8 mouse cellular contexts compared by ENCODE assay signal in the genomic region with DNA sequence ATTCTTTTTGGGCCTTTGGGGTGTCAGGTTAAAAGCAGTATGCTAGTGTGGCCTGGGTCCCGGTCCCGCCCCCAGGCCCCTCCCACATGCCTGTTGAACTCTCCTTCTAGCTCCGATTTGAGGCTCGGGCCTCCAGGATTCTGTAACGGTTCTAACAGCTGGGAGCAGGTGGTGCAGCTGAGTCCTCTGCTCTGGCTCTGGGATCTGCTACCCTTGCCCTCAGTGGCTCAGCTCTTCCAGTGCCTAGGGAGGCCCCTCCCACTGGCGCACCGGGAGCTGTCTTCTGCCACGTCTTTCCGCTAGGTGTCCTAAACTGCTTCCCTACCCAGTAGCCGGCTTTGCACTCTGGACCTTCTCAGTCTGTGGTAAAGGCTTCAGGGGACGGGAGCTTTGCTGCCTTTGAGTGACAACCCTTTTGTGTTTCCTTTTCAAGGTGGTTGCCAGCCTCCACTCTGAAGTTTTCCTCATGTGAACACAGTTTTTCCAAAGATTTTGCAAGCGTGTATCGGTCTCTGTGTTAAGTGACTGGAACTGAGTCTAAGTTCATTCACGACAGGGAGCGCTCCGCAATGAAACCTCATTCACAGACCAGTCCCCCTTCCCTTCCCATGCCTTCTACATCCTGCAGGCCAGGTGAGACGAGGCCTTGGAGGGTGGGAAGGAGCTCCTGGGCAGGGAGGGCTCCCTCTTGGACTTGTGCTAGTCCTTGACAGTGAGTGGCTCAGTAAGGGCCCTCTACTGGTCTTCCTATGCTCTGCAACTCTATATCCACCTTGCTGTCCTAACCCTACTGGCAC. TPM values are rescaled to one million over a fixed set of nuclear protein-coding genes. Genes with fewer than 3 reads are reported as not detected.
DNase-seq lines count a peak whose midpoint lies in the region; ATAC-seq and TF ChIP-seq lines count a peak whose summit lies in the region.

TSS of gene Dnhd1 (plus strand) at position 189 of the 797 bp plus-strand sequence.

- no peak for TF ChIP-seq POLR2A in ES-Bruce4 (IDR thresholded peaks at IDR 0.05; ENCODE audit: insufficient read depth, low read length)

- peak within 1 kb of the TSS; percentile 87 for H3K4me2 ChIP-seq in heart, embryonic 13.5 days
- H3K4me2 ChIP-seq in kidney, embryonic 16.5 days (replicated peaks; ENCODE audit: low read depth, low read length): peak within 1 kb of the TSS; percentile 74
- H3K4me2 ChIP-seq in lung, embryonic 14.5 days: peak within 1 kb of the TSS; percentile 85
- peak within 1 kb of the TSS; percentile 82 for H3K4me2 ChIP-seq in neural tube, embryonic 15.5 days

- H3K4me3 ChIP-seq in ES-Bruce4 (ENCODE audit: low read depth, low read length): peak within 1 kb of the TSS; percentile 60
- peak within 1 kb of the TSS; percentile 63 for H3K4me3 ChIP-seq in erythroblast, embryonic 14.5 days (replicated peaks)
- H3K4me3 ChIP-seq in heart, embryonic 13.5 days: peak within 1 kb of the TSS; percentile 51
- peak within 1 kb of the TSS; percentile 48 for H3K4me3 ChIP-seq in kidney, embryonic 16.5 days (ENCODE audit: low read length)
- H3K4me3 ChIP-seq in lung, embryonic 14.5 days (ENCODE audit: low read depth, low read length): peak within 1 kb of the TSS; percentile 33
- peak within 1 kb of the TSS; percentile 40 for H3K4me3 ChIP-seq in neural tube, embryonic 15.5 days (replicated peaks)

- no peaks in the 10 kb centered on the region for H3K27me3 ChIP-seq in ES-Bruce4 (ENCODE audit: control insufficient read depth, insufficient read depth, low read length, poor library complexity, severe bottlenecking)
- H3K27me3 ChIP-seq in erythroblast, embryonic 14.5 days (ENCODE audit: control insufficient read depth): no peaks in the 10 kb centered on the region
- H3K27me3 ChIP-seq in heart, embryonic 13.5 days (replicated peaks): no peaks in the 10 kb centered on the region
- no peaks in the 10 kb centered on the region for H3K27me3 ChIP-seq in kidney, embryonic 16.5 days (ENCODE audit: insufficient read depth, low read length)
- H3K27me3 ChIP-seq in lung, embryonic 14.5 days (ENCODE audit: insufficient read depth, low read length): no peaks in the 10 kb centered on the region
- no peaks in the 10 kb centered on the region for H3K27me3 ChIP-seq in neural tube, embryonic 15.5 days (replicated peaks)

- peak; percentile 87 for ATAC-seq in heart, embryonic 13.5 days (ENCODE audit: extremely low read depth, insufficient number of reproducible peaks, low FRiP score, low TSS enrichment)
- peak; percentile 97 for ATAC-seq in kidney, embryonic 16.5 days (ENCODE audit: low FRiP score, low TSS enrichment)
- peak; percentile 96 for ATAC-seq in lung, embryonic 14.5 days (ENCODE audit: insufficient read depth)
- peak; percentile 93 for ATAC-seq in neural tube, embryonic 15.5 days (ENCODE audit: low FRiP score)

- 0 out of 2 replicates have a peak within 1 kb of the TSS, but pooled peaks have one; percentile 16 for H3K9ac ChIP-seq in ES-Bruce4 (ENCODE audit: low read depth, poor library complexity, severe bottlenecking)
- H3K9ac ChIP-seq in heart, embryonic 13.5 days: peak within 1 kb of the TSS; percentile 78
- H3K9ac ChIP-seq in kidney, embryonic 16.5 days (replicated peaks; ENCODE audit: low read length): peak within 1 kb of the TSS; percentile 57
- H3K9ac ChIP-seq in lung, embryonic 14.5 days: peak within 1 kb of the TSS; percentile 22; the same call in 1 of the 2 replicates
- peak within 1 kb of the TSS; percentile 46 for H3K9ac ChIP-seq in neural tube, embryonic 15.5 days (replicated peaks)

- no peaks in the 10 kb centered on the region for H3K9me3 ChIP-seq in ES-Bruce4 (replicated peaks; ENCODE audit: control insufficient read depth, insufficient read depth, low read length, poor library complexity, severe bottlenecking)
- no peaks in the 10 kb centered on the region for H3K9me3 ChIP-seq in erythroblast, embryonic 14.5 days (ENCODE audit: control insufficient read depth, low read length)
- H3K9me3 ChIP-seq in heart, embryonic 13.5 days: no peaks in the 10 kb centered on the region
- no peaks in the 10 kb centered on the region for H3K9me3 ChIP-seq in kidney, embryonic 16.5 days (ENCODE audit: low read length)
- no peaks in the 10 kb centered on the region for H3K9me3 ChIP-seq in lung, embryonic 14.5 days (ENCODE audit: low read depth, low read length)
- no peaks in the 10 kb centered on the region for H3K9me3 ChIP-seq in neural tube, embryonic 15.5 days (replicated peaks)

- H3K27ac ChIP-seq in ES-Bruce4 (ENCODE audit: insufficient read depth, low read length): no peak within 1 kb of the TSS
- H3K27ac ChIP-seq in heart, embryonic 13.5 days (replicated peaks): peak within 1 kb of the TSS; percentile 57; the same call in 1 of the 2 replicates
- H3K27ac ChIP-seq in kidney, embryonic 16.5 days (ENCODE audit: low read length): peak within 1 kb of the TSS; percentile 61
- H3K27ac ChIP-seq in lung, embryonic 14.5 days (ENCODE audit: low read depth): peak within 1 kb of the TSS; percentile 50; the same call in 1 of the 2 replicates
- H3K27ac ChIP-seq in neural tube, embryonic 15.5 days (replicated peaks): peak within 1 kb of the TSS; percentile 28; the same call in 1 of the 2 replicates

- TF ChIP-seq CTCF in ES-Bruce4 (IDR thresholded peaks at IDR 0.05; ENCODE audit: low read depth, low read length): peak; percentile 42
- peak; percentile 62 for TF ChIP-seq CTCF in lung, embryonic 14.5 days (IDR thresholded peaks at IDR 0.05; ENCODE audit: low read depth)

- 2% methylated on average over 17 of the region's 17 CpGs for WGBS in heart, embryonic 13.5 days
- WGBS in kidney, embryonic 16.5 days: 1% methylated on average over 17 of the region's 17 CpGs
- under 1% methylated on average over 17 of the region's 17 CpGs for WGBS in lung, embryonic 14.5 days
- 2% methylated on average over 17 of the region's 17 CpGs for WGBS in neural tube, embryonic 15.5 days

- TF ChIP-seq EP300 in ES-Bruce4 (IDR thresholded peaks at IDR 0.05; ENCODE audit: insufficient read depth, low read depth, low read length): no peak

- DNase-seq in c-Kit-negative CD71-positive TER-119-positive erythroid progenitor cells, embryonic 14.5 days (ENCODE audit: low read depth, low spot score): peak; percentile 33
- peak; percentile 83 for DNase-seq in lung, embryonic 14.5 days
- peak; percentile 69 for DNase-seq in thymus, postnatal 0 days (ENCODE audit: low spot score)

- H3K4me1 ChIP-seq in ES-Bruce4 (ENCODE audit: control insufficient read depth, insufficient read depth, low read length): no peaks in the 10 kb centered on the region
- peaks cover 12% of the 10 kb centered on the region for H3K4me1 ChIP-seq in erythroblast, embryonic 14.5 days (ENCODE audit: control insufficient read depth)
- peaks cover 11% of the 10 kb centered on the region for H3K4me1 ChIP-seq in heart, embryonic 13.5 days
- H3K4me1 ChIP-seq in kidney, embryonic 16.5 days (ENCODE audit: insufficient read depth, low read length): peaks cover 8% of the 10 kb centered on the region; the same call in 1 of the 2 replicates
- H3K4me1 ChIP-seq in lung, embryonic 14.5 days (ENCODE audit: insufficient read depth): no peaks in the 10 kb centered on the region
- H3K4me1 ChIP-seq in neural tube, embryonic 15.5 days: peaks cover 11% of the 10 kb centered on the region

- H3K36me3 ChIP-seq in ES-Bruce4 (ENCODE audit: control insufficient read depth, insufficient read depth, low read length, poor library complexity, severe bottlenecking): no peaks in the 10 kb centered on the region
- H3K36me3 ChIP-seq in erythroblast, embryonic 14.5 days (ENCODE audit: control insufficient read depth): no peaks in the 10 kb centered on the region; the same call in 1 of the 2 replicates
- peaks cover 9% of the 10 kb centered on the region for H3K36me3 ChIP-seq in heart, embryonic 13.5 days
- H3K36me3 ChIP-seq in kidney, embryonic 16.5 days (ENCODE audit: insufficient read depth, low read length): 0 out of 2 replicates have a peak, but pooled peaks cover 4% of the 10 kb centered on the region
- peaks cover 2% of the 10 kb centered on the region; the same call in 1 of the 2 replicates for H3K36me3 ChIP-seq in lung, embryonic 14.5 days (ENCODE audit: insufficient read depth)
- no peaks in the 10 kb centered on the region for H3K36me3 ChIP-seq in neural tube, embryonic 15.5 days

RNA-seq across cellular contexts. Expression of gene Dnhd1, which starts in this region (rescaled TPM):
- polyA plus RNA-seq in ES-Bruce4 (2011; ENCODE audit: insufficient read depth, insufficient read length, low read depth, missing spikeins): 1.7 and 1.8 TPM in 2 replicates
- polyA plus RNA-seq in erythroblast, embryonic 14.5 days (2012): not detected in 2 replicates
- 0.44 and 0.60 TPM in 2 replicates for polyA plus RNA-seq in heart, embryonic 13.5 days (2015; fragmentation: Nextera tagmentation; extraction: Ambion mirVana)
- polyA plus RNA-seq in kidney, embryonic 16.5 days (2015; fragmentation: Nextera tagmentation; extraction: Ambion mirVana): 1.7 and 2.0 TPM in 2 replicates
- polyA plus RNA-seq in lung, embryonic 14.5 days (2014; fragmentation: Nextera tagmentation; extraction: Ambion mirVana): 0.84 and 1.0 TPM in 2 replicates
- polyA plus RNA-seq in neural tube, embryonic 15.5 days (2015; fragmentation: Nextera tagmentation; extraction: Ambion mirVana): 1.3 and 1.9 TPM in 2 replicates
- polyA plus RNA-seq in thymus, postnatal 0 days (2015; fragmentation: Nextera tagmentation; extraction: Ambion mirVana): 0.37 and 0.61 TPM in 2 replicates

Comparison
In these comparisons a context has a peak if more than half of its experiments do, and no peak if none do; other contexts are left out.
1. Peak in ATAC-seq, H3K4me3 ChIP-seq, H3K27ac ChIP-seq, H3K9ac ChIP-seq and H3K4me2 ChIP-seq in heart, embryonic 13.5 days; RNA of the gene not detected or under 1 TPM.
2. Peak in DNase-seq in thymus, postnatal 0 days; RNA of the gene not detected or under 1 TPM.
3. H3K9ac ChIP-seq: peak in every context shown above with its lines; median percentile 78 in heart, embryonic 13.5 days; 57 in kidney, embryonic 16.5 days; 46 in neural tube, embryonic 15.5 days; 22 in lung, embryonic 14.5 days; 16 in ES-Bruce4.
4. DNase-seq: peak in every context shown above with its lines; median percentile 83 in lung, embryonic 14.5 days; 69 in thymus, postnatal 0 days; 33 in c-Kit-negative CD71-positive TER-119-positive erythroid progenitor cells, embryonic 14.5 days.